Mouse (Mus musculus): ENCODE data around the gene Hmgn2.
"Not testable (repeated sequence)": the region's sequence is repeated elsewhere in the genome, so short reads cannot be mapped to it uniquely, and the experiment has no call there.

The Hmgn2 gene

DNA sequence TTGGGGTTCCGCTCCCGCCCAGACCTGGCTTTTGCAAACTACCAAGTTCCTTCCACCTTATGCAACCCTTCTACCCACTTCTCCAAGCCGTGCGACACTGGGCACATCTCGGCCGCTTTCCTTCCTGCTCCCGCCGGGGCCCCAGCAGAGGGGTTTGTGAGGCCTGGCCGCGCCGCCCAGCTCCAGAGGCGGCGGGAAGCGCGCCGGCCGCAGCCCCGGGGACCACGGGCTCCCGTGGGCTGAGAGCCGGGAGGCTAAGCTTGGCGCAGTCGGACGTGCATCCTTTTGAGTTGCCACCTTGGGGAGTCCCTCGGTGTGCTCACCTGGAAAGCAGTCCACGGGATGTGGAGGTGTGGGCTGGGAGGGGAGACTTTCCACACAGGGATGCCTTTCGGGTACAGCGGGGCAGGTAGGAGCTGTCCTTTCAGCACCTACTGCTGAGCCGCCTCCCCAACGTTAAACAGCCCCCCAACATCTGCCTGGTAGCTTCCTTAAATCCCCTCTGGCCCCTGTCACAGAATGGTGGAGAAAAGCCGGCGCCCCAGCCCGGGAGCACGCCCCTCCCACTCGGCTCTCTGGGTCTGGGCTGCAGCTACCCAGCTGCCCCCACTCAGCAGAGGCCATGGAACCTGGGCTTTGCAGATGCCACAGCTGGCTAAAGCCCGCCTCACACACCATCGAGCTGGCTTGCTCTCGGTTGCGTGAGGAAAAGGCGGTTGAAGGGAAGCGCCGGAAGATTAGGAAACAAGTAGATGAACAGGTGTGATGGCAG, at the start of gene Hmgn2:
Hmgn2 (minus strand) TSS at position 501 of the 772 bp plus-strand sequence.
- in situ Hi-C loops (cut with MboI, MseI), result no loop called here

DNA sequence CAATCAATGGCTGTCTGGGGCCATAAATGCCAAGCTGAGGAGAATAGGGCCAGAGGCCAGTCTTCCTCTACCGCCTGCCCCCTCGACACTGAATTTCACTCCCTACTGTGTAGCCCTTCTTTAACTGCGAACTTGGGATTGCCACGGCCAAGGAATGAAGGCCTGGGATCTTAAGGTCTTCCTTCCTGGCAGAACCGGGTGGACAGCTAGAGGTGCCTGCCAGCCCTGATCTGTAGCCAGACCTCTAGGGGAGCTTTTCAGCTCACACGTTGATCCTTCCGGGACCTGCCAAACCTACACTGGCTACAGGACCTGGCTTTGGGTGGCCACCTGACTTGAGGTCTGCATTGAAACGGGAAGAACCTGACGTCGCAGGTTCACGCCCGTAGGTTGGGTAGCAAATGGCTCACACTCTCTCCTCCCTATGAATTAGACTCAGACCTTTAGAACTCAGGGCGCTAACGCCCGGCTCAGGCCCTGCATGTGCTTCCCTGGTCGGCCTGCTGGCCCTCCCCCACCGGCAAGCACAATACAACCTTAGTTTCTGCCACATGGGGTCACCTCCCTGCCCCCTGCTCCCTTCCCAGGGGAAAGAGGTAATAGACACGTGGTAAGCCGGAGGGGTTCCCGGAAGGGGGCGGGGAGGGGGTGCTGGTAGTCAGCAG, 48.9 kb upstream of the Hmgn2 start:
- in situ Hi-C loops (cut with MboI, MseI), result no loop called here

DNA sequence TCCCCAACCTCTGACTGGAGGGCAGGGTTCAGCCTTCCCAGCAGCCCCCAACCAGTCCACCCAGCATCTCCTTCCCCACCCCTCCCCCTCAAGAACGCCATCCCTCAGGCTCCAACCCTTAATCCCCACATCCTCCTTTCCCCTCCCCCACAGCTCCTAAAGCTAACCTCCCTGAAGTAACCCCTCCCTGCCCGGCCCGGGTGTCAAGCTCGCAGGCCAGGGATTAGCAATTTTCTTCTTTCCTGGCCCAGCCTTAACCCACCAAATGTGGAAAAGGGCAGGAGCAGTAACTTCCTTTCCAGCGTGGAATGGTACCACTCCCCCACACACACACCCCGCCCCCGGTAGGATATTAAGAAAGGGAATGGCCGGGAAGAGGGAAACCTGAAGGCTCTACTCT, 48.3 kb upstream of the Hmgn2 start:
- in situ Hi-C loops (cut with MboI, MseI), result no loop called here

DNA sequence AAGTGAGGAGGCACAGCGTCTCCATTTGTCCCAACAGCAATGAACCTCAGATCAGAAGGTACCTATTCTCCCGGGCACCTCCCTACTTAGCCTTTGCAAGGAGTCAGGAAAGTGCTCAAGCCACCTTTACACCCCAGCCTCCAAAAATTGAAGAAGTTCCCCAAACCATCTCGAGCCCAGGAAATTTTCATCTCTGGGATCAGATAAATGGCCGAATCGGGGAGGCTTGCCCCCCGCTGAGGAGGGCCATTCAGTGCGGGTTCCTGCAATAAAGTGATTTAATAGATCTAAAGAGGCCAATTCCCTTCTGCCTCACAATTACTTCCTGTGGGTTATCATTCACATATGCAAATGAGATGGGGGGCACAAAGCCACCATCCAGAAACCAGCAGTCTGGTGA, 47.8 kb upstream of the Hmgn2 start:
- in situ Hi-C loops (cut with MboI, MseI), result no loop called here

DNA sequence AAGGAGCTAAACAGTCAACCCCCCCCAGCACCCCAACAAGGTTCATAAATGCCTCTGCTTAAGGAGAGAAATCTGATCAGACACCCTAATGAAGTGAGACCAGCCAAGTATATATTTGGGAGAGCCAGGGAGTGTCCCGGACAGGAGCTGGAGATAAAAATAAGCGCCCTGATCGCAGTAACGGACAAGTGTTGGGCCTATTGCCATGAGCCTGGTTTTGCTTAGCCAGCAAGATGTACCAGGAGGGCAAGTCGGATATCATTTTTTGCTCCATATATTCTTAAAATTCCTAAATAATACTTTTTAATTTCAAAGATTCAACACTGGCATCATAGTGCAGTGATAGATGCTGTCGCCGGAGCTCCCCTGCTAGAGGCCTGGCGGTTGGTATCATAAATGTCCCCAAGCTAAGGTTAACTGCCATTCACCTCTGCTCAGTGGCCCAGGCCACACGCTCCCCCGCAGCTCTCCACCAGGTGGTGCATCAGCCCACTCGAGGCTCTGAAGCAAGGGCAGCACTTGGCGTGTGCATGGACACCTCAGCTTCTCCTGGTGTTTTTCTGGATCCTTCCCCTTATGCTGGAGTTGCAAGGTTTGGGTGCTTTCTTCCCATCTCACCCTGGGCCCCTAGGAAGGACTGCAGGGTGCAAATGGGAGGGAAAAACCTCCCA, 44.5 kb upstream of the Hmgn2 start:
- in situ Hi-C loops (cut with MboI, MseI), result no loop called here

DNA sequence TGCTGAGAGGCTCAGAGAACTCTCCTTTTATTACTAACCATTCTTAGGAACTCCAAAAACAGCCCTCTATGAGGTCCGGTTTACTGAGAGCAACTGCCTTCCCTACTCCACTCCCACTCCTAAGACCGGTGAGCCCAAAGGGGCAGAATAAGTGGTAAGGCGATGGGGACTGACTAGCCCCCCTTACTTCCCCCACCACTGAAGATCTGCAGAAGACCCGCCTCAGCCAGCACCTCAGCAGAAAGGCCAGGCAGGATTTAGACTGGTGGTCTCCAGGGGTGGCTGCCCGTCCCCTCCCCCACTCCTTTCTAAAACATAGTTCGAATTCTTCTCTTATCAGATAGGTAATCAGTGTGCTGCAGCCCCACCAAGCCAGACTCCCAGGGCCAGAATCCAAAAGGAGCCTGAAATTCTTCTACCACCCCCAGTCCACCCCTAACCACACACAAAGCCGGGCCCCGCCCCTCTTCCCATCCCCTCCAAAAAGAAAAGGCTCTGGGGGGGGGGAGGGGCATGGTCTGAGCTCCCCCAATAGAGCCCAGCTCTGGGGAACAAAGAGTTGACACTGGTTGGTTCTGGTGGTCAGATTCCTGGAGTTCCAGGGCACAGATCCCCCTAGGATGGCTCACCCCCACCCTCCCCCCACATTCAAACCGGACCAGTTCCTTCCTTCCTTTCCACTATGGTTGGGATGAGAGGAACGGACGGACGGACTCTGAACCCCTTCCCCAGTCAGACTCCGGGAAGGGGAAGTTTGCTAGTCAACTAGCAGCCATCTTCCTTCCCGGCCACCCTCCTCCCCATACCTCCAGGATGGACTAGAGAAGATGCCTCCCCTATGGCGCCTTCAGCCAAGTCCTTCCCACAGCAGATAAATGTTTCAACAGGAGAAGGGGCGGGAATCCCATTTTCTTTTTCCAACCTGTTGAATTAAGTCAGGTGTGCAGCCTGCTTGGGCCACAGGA, 43.3 kb upstream of the Hmgn2 start:
- in situ Hi-C loops (cut with MboI, MseI), result no loop called here

DNA sequence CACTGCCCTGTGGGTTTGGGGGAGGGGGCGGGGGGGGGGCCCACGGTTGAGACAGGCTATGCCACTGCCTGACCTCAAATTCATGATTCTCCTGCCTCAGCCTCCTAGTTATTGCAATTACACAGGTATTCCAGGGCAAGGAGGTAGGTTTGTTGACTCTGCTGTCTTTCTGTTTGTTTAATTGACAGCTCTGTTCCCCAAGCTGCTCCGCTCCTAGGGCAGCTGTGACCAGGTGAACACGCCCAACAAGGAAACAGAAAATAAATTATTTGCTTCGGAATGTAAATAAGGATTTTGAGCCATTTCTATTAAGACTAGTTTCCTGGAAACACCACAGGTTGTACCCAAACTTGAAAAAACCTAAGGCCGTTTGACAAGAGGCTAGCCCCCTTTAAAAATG, 41.3 kb upstream of the Hmgn2 start:
- in situ Hi-C loops (cut with MboI, MseI), result no loop called here

DNA sequence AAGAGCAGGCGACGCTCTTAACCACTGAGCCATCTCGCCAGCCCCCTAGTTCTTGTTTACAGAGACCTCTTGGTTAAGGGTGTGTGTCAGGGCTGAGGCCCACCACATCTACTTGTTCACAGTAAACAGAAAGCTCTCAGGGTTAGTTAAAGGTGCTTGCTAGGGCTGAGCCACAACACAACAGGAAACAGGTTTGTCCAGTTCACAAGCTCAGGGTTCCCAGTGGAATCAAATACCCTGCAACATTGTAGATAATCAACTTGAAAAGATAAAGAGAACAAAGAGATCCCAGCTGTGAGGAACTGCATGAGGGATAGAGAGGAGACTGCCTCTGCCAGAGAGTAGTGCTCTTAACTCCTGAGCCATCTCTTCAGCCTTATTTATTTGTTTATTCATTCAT, 38.4 kb upstream of the Hmgn2 start:
- in situ Hi-C loops (cut with MboI, MseI), result no loop called here

DNA sequence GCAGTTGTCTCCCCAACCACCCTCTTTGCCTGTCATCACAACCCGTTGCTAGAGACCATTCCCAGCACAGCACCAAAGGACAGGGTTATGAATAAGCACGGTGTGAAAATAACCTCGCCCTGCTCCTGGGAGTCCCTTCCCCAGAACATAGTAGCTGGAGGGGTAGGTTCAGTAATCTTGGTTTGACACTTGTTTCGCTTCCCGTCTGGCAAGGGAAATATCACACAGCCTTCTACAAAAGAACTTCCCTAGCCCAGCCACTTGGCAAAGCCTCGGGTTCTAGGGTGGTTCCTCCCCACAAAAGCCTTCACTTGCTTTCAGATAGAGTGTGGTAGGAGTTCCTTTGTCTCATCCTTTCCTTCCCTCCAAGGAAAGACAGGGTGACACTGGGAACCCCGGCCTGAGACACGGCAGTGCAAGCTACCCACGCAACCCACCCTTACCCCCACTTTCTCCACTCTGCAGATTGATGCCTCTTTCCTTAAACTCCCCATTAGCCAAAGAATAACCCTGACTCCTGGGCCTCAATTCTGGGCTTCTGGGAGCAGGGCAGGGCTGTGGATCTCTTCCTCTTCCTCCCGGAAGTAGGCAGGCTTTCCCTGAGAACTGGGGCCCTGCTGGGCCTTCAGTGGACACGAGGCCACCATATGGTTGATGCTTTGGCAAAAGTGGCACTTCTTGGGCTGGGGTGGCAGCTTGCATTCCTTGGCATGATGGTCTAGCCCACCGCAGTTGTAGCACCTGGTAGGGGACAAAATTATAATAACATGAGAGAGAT, 37.3 kb upstream of the Hmgn2 start:
- in situ Hi-C loops (cut with MboI, MseI), result no loop called here

DNA sequence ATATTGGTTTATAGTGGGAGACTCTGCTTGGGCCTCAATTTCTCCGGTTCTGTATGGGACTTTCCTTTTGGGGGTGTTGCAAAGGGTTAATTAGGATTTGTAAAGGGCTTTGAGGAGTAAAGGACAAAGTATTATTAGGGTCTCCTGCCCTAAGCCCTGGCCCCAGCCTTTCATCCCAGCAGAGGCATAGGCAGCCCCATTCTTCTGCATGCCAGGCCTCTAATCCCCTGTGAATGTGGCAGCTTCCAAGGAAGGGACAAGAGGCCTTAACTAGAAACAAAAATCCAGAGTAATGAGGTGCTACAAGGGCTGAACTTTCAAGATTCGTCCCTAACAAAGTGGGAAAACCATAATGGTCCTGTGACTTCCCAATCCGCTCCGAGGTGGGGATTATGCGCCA, 34.5 kb upstream of the Hmgn2 start:
- in situ Hi-C loops (cut with MboI, MseI), result no loop called here

DNA sequence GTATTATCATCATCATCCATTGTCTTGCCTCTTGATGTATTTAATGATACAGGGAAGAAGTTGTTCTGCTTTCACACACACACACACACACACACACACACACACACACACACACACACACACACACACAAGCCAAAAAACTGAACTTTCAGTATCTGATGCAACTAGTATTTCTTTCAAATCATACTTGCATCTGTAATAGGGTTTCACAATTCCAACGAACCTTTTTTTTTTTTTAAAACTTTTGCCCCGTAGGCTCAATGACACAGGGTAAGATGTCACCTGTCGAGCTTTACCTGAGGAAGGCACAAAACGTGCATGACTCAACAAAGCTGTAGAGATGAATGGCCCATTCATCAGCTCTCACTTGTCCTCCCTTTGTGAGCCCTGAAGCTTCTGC, 33.8 kb upstream of the Hmgn2 start:
- in situ Hi-C loops (cut with MboI, MseI), result no loop called here

DNA sequence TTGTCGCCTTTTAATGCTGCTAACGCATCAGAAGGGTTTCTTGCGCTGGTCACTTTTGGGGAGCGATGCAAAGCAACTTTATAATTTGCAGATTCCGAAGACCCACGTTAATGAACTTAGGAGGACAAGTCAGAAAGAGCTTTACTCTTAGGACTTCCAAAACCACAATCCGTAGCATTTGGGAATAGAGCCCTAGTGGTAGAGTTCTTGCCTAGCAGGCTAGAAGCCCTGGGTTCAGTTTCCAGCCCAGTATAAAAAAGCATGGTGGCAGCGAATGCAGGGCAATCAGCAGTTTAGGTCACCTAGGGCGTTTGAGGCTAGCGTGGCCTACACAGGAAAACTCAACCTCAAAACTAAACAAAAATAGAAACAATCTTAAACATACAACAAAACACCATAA, 33.3 kb upstream of the Hmgn2 start:
- in situ Hi-C loops (cut with MboI, MseI), result no loop called here

DNA sequence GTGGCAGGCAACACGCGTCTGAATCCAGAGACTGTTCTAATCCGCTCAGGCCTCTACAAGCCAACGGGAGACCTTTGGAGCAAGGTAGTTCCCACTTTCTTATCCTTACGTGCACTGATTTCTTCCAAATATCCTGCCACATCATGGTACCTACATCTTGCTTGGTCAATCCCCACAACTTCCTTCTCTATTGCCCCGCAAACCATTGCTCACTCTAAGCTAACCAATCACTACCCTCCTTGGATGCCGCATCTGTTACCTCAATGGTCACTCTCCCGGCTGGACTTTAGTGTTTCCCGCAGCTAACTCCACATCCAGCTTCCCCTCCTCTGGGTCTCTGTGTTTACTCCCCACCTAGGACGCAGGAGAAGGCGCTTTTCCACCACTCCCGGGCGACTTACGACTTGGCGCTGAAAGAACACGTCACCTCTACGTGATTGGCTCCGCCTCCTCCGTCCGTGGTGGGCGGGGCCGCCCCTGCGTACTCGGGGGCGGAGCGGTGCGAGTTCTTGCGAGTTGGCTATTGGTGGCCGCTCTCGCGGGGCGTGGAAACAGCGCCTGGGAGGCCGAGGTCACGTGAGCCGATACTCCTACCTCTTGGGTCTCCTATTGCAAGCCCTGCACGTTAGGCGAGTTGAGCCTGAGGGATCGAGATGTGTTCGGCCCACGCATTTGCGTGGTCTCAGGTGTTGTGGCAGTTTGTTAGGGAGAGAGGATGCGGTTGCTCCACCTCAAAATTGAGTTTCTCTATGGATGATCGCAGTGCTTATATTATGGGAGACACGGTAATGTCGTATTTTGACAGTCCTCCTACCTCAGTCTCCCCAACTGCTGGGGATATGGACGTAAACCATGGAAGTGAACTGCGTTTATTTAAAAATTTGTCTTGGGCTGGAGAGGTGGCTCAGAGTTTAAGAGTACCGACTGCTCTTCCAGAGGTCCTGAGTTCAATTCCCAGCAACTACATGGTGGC, 32.3 kb upstream of the Hmgn2 start, which contains the start of gene Dhdds:
Dhdds (minus strand) TSS at position 453 of the 973 bp plus-strand sequence.
- in situ Hi-C loops (cut with MboI, MseI), result no loop called here

DNA sequence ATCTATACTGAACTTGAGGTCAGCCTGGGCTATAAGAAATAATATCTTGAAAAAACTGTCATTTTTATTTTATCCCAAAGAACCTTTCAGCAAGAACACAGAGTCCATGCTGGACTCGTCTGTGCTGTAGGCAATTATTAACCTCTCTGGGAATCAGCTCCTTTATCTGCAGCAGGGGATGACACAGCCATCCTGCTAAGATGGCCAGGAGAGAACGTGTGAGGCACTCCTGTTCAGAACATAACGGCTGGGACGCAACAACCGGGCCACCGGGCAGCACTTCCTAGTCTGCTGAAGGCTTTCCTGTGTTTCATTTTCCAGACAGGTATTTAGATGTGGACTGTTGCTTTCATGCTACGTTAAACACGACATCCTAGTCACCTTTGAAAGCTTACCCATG, 26.2 kb upstream of the Hmgn2 start:
- in situ Hi-C loops (cut with MboI, MseI), result no loop called here

DNA sequence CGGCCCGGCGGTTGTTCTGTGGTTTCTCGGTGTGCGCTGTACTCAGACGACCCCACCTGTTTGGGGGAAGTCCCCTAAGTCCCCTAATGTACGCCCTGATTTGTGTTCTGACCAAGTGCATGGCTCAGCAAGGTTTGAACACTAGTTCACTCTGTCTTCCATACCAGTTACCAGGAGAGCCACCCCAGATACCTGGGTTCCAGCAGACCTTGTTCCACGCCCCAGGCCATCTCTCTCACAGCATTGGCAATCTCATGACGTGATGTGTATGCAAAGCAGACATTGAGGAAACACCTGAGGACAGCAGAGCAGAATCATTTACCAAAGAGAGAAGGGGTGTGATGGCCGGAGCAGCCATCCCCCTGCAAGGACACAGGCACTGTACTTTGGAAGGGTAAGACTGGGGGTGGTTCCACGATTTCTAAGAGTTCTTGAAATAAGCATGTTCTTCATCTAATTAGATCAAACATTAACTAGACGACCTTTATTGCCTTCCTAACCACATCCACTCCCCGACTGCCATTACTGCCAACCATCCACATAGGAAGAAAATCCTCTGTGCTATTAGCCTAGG, 22.7 kb upstream of the Hmgn2 start:
- in situ Hi-C loops (cut with MboI, MseI), result no loop called here

DNA sequence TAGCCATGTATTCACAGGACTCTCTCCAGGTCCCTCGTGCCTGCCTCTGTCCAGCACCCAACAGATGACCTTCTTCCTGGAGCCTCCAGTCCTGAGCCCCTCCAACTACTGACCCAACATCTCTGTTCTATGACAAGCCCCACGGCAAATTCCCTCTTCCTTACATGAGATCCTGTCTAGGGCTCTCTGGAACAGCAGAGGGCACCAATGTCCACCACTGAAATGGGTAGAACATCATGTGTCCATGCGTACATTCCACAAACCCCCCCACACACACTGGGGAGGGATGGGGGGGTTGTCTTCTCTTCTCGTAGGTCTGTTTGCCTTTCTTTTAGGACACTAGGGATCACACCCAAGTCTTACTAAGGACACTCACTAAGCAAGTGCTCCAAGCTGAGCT, 21.6 kb upstream of the Hmgn2 start:
- in situ Hi-C loops (cut with MboI, MseI), result no loop called here

DNA sequence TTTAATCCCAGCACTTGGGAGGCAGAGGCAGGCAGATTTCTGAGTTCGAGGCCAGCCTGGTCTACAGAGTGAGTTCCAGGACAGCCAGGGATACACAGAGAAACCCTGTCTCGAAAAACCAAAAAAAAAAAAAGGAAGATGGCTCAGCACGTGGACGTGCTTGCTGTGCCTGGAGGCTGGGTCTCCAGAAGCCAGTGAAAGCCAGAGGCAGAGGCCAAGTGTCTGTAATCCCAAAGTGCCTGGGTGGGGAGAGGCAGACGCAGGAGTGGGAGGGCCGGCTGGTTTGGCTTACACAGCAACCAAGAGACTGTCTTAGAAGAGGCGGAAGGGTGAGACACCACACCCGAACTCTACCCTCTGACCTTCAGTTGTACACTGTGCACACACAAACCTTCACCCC, 19.8 kb upstream of the Hmgn2 start:
- in situ Hi-C loops (cut with MboI, MseI), result not testable (repeated sequence)

DNA sequence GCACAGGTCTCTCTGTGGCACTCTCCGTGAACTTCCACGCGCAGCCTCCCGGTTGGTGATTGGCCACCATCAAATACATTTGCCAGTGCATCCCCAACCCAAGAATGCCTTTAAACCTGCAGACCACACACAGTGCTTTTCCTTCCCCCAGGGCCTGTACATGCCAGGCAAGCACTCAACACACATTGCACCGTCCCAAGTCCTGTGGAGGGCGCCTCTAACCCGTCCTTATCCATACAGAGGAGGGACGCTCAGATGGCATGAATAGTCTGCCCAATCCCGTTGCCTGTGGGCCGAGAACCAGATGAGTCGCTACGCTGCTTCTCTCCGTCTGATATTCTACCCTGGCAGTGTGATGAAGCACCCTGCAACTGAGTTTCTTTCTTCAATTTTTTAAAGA, 14.5 kb upstream of the Hmgn2 start:
- in situ Hi-C loops (cut with MboI, MseI), result no loop called here

DNA sequence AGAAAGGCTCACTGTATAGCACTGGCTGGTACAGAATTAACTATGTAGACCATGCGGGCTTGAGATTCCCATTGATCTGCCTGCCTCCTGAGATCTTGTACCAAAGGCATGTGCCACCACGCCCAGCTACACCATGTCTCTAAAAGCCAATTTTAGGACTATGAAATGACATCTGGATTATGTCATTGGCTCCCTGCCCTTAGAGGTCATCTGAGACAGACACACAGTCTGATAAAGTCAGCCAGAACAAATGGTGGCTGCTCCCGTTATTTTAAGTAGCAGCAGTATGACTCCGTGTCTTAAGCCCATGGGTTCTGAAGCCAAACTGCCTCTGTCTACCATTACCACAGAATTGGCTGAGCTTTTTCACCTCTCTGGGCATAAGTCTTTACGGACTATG, 12.0 kb upstream of the Hmgn2 start:
- in situ Hi-C loops (cut with MboI, MseI), result no loop called here

Data from regulatory T cell (primary cell).